Mouse (Mus musculus): ENCODE results near the gene Uqcrq. TPM values are rescaled to one million over a fixed set of nuclear protein-coding genes. Genes with fewer than 3 reads are reported as not detected.
A peak's percentile ranks its signal among the peaks of the same experiment; 100 is the strongest.

Gene Uqcrq
- polyA plus RNA-seq, 1 experiment from 2014 or later: 819 TPM

DNA sequence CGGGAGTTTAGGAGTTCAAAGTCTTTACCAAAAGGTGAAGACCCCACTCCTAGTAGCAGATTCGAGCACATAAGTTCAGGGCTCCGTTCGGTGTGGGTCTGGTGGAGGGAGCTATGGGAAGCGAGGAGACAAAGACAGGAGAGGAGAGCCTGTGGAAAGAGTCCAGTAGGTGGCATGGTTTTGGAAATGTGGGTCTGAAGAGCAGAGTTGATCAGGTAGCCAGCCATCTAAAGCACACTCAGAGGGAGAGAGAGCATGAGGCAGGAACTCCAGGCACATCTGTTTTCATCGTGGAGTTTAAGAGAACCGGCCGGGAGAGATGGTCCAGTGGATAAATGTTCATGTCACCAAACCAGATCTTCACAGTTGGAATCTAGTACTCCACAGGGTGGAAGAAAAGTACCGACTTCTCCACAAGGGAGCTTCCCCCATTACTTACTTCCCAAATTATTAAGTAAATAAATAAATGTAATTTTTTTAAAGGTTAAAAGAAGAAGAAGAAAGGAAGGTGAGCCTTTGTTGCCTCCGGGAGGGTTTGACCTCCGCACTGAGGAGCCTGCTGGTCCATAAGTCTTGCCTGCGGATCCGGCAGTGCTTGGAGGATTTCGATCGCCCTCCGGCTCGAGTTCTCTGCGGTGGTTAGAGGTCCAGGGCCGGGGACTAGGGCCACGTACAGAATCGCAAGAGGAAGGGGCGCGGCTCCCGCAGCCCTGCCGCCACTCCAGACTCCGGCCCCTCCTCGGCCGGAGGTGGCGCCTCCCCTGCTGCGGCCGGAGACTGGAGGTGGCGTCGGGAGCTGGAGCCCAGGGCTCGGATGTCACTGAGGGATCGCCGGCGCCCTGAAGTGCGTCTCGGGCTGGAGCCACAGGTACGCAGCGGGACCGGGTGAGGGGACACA lies 26.1 kb upstream of the Uqcrq start, which contains the start of the genes Gm10447 and Shroom1:
Gm10447 (minus strand) TSS at position 637 of the 898 bp plus-strand sequence.
Shroom1 (plus strand) TSS at position 732 of the 898 bp plus-strand sequence.
- peaks cover 28% of the 10 kb centered on the region for H3K27me3 ChIP-seq (replicated peaks; ENCODE audit: control insufficient read depth, insufficient read depth, low read length)
- WGBS: 3% methylated on average over 41 of the region's 42 CpGs
- peak; percentile 31 for DNase-seq (ENCODE audit: low spot score)

DNA sequence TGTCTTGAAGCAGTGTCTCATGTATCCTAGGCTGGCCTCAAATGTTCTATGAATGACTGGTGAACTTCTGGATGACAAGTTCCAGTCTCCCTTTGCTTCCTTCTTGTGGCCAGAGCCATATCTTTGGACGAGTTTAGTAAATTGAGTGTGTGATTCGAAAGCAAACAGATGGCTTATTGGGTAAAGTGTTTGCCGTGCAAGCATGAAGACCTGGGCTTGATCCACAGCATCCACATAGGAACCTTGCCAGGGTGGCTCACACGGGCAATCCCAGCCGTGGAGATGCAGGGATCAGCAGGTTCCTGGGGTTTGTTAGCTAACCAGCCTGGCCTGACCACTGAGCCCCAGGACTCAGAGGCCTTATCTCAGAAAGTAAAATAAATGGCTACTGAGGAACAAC lies 22.4 kb upstream of the Uqcrq start:
- Histone ChIP-seq H3K4me2 (ENCODE audit: low read length) (no peak overlapping the region), H3K27me3 (replicated peaks; ENCODE audit: control insufficient read depth, insufficient read depth, low read length) (peaks cover 17% of the 10 kb centered on the region), H3K9ac (ENCODE audit: low read length) (no peak overlapping the region), H3K36me3 (ENCODE audit: control insufficient read depth, insufficient read depth, low read length) (no peaks in the 10 kb centered on the region), H3K9me3 (replicated peaks; ENCODE audit: control insufficient read depth, low read length) (no peaks in the 10 kb centered on the region), H3K27ac (ENCODE audit: low read depth, low read length) (no peak overlapping the region), H3K4me1 (ENCODE audit: control insufficient read depth, insufficient read depth, low read length) (no peaks in the 10 kb centered on the region), H3K4me3 (ENCODE audit: low read depth, low read length) (no peak overlapping the region)
- DNase-seq (ENCODE audit: low spot score) (no peak), ATAC-seq (no peak)
- 86% methylated on average over 5 of the region's 5 CpGs for WGBS

More for the DNA sequence above, 26.1 kb upstream of the Uqcrq start, which contains the start of the genes Gm10447 and Shroom1:
- peak; percentile 50; the same call in 1 of the 2 replicates for ATAC-seq
- peak within 1 kb of the TSS; percentile 39 for H3K4me3 ChIP-seq (ENCODE audit: low read depth, low read length)
- H3K36me3 ChIP-seq (ENCODE audit: control insufficient read depth, insufficient read depth, low read length): no peaks in the 10 kb centered on the region
- H3K9me3 ChIP-seq (replicated peaks; ENCODE audit: control insufficient read depth, low read length): no peaks in the 10 kb centered on the region
- H3K27ac ChIP-seq (ENCODE audit: low read depth, low read length): no peak within 1 kb of the TSS
- peak within 1 kb of the TSS; percentile 58 for H3K9ac ChIP-seq (ENCODE audit: low read length)
- H3K4me1 ChIP-seq (ENCODE audit: control insufficient read depth, insufficient read depth, low read length): no peaks in the 10 kb centered on the region
- peak within 1 kb of the TSS; percentile 78 for H3K4me2 ChIP-seq (ENCODE audit: low read length)

DNA sequence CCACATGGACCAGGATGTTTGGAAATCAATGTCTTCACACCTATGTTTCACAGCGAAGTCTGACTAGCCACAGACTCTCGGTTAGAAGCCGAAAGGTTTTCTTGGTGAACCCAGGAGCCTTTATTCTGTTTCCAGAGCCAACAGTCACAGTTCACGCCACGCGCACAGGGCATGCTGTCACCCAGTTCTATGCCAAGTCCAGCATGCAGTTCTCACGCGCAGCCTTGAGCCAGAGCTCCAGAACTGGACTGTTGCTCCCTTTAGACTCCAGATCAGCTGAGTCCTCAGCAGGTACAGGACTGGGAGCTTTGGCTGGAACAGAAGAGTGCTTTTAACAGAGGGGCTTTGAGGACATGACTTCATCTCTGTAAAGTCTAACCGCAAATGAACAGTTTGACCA lies 21.8 kb upstream of the Uqcrq start:
- DNase-seq (ENCODE audit: low spot score) (no peak), ATAC-seq (no peak)
- no peak overlapping the region for H3K9ac ChIP-seq (ENCODE audit: low read length)
- no peak overlapping the region for H3K4me3 ChIP-seq (ENCODE audit: low read depth, low read length)
- no peak overlapping the region for H3K27ac ChIP-seq (ENCODE audit: low read depth, low read length)
- WGBS: 94% methylated on average over 9 of the region's 9 CpGs
- H3K36me3 ChIP-seq (ENCODE audit: control insufficient read depth, insufficient read depth, low read length): no peaks in the 10 kb centered on the region
- H3K9me3 ChIP-seq (replicated peaks; ENCODE audit: control insufficient read depth, low read length): no peaks in the 10 kb centered on the region
- no peak overlapping the region for H3K4me2 ChIP-seq (ENCODE audit: low read length)
- no peaks in the 10 kb centered on the region for H3K4me1 ChIP-seq (ENCODE audit: control insufficient read depth, insufficient read depth, low read length)
- peaks cover 10% of the 10 kb centered on the region for H3K27me3 ChIP-seq (replicated peaks; ENCODE audit: control insufficient read depth, insufficient read depth, low read length)

DNA sequence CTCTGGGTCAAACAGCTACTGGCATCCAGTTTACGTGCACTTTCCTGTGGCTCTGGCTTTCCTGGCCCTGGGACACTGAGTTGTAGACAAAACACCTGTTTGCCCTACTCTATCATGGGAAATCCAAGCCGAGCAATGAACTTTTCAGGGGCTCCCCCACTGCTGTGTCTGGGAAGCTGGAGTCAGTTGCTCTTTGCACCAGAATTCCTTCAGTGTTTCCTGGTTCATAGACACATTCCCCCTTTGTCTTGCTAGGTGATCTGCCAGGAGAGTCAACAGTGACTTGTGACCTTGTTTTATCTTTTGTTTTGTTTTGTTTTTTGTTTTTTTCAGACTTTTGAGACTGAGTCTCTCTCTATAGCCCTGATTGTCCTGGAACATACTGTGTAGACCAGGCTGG lies 20.7 kb upstream of the Uqcrq start:
- no peaks in the 10 kb centered on the region for H3K36me3 ChIP-seq (ENCODE audit: control insufficient read depth, insufficient read depth, low read length)
- no peaks in the 10 kb centered on the region for H3K9me3 ChIP-seq (replicated peaks; ENCODE audit: control insufficient read depth, low read length)
- no peak overlapping the region for H3K9ac ChIP-seq (ENCODE audit: low read length)
- H3K27ac ChIP-seq (ENCODE audit: low read depth, low read length): no peak overlapping the region
- peaks cover 2% of the 10 kb centered on the region; the same call in 1 of the 2 replicates for H3K27me3 ChIP-seq (replicated peaks; ENCODE audit: control insufficient read depth, insufficient read depth, low read length)
- DNase-seq (ENCODE audit: low spot score): no peak
- WGBS: 88% methylated on average over 2 of the region's 2 CpGs
- H3K4me2 ChIP-seq (ENCODE audit: low read length): no peak overlapping the region
- no peak for ATAC-seq
- H3K4me3 ChIP-seq (ENCODE audit: low read depth, low read length): no peak overlapping the region
- H3K4me1 ChIP-seq (ENCODE audit: control insufficient read depth, insufficient read depth, low read length): no peaks in the 10 kb centered on the region

DNA sequence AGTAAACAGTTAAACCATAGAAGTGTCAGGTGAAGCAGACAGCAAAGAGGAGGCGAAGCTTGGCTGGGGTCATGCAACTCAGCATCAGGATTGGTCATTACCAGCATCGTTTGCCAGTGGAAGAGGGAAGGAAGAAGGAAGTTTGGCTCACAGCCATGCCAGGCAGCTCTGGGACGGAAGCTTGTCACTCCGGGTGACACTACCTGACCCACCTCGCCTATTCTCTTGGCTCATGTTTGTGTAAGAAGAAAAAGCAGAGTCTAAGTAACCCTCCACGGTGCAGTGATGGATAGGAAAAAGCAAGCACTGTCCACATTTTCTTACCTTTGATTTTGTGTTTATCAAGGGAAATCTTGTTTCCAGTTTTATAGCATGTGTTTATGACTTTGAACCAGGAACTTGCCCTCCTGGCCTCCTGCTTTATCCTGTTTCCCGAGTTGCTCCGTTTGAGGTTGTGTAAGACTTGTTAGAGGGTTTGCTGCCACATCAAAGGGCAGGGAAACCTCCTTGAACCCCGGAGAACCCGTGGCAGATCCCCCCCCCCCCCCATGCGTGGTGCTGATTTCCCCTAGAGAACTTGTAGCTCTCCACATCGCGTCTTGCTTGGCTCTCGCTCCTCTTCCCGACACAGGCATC lies 19.6 kb upstream of the Uqcrq start:
- DNase-seq (ENCODE audit: low spot score): no peak
- ATAC-seq: no peak
- no peaks in the 10 kb centered on the region for H3K36me3 ChIP-seq (ENCODE audit: control insufficient read depth, insufficient read depth, low read length)
- 67% methylated on average over 15 of the region's 15 CpGs for WGBS
- no peaks in the 10 kb centered on the region for H3K27me3 ChIP-seq (replicated peaks; ENCODE audit: control insufficient read depth, insufficient read depth, low read length)
- H3K9ac ChIP-seq (ENCODE audit: low read length): no peak overlapping the region
- no peak overlapping the region for H3K4me3 ChIP-seq (ENCODE audit: low read depth, low read length)
- no peak overlapping the region for H3K4me2 ChIP-seq (ENCODE audit: low read length)
- H3K4me1 ChIP-seq (ENCODE audit: control insufficient read depth, insufficient read depth, low read length): no peaks in the 10 kb centered on the region
- H3K9me3 ChIP-seq (replicated peaks; ENCODE audit: control insufficient read depth, low read length): no peaks in the 10 kb centered on the region
- H3K27ac ChIP-seq (ENCODE audit: low read depth, low read length): no peak overlapping the region

DNA sequence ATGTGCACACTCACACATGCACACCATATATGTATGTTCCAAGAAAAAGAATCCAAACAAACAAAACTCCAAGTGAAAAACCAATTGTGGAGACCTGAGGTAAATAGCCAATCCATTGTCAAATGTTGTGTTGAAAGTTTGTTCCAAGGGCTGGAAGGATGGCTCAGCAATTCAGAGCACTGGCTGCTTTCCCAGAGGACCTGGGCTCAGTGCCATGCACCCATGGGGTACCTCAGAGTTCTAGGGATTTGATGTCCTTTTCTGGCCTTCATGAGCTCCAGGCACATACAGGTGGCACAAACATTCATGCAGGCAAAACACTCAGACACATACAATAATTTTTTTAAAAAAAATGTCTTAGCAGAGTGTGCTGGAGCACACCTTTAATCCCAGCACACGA lies 17.9 kb upstream of the Uqcrq start:
- Histone ChIP-seq H3K27ac (ENCODE audit: low read depth, low read length) (no peak overlapping the region), H3K36me3 (ENCODE audit: control insufficient read depth, insufficient read depth, low read length) (no peaks in the 10 kb centered on the region), H3K4me3 (ENCODE audit: low read depth, low read length) (no peak overlapping the region), H3K27me3 (replicated peaks; ENCODE audit: control insufficient read depth, insufficient read depth, low read length) (no peaks in the 10 kb centered on the region), H3K9ac (ENCODE audit: low read length) (no peak overlapping the region), H3K4me1 (ENCODE audit: control insufficient read depth, insufficient read depth, low read length) (no peaks in the 10 kb centered on the region), H3K4me2 (ENCODE audit: low read length) (no peak overlapping the region), H3K9me3 (replicated peaks; ENCODE audit: control insufficient read depth, low read length) (no peaks in the 10 kb centered on the region)
- DNase-seq (ENCODE audit: low spot score) (no peak), ATAC-seq (no peak)
- WGBS: 83% methylated on average over 1 of the region's 1 CpGs

DNA sequence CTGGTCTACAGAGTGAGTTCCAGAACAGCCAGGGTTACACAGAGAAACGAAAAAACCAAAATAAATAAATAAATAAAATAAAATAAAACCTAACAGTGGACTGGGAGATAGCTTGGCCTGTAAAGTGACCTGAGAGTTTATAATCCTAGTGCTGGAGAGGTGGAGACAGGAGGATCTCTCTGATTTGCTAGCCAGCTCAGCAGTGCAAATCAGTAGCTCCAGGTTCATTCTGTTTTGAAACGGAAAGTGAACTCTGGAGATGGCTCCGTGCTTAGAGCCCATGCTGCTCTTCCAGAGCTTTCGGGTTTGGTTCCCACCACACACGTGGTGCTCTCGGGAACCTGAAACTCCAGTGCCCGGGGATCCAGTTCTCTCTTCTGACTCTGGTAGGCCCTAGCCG lies 17.4 kb upstream of the Uqcrq start:
- Histone ChIP-seq H3K27ac (ENCODE audit: low read depth, low read length) (no peak overlapping the region), H3K9me3 (replicated peaks; ENCODE audit: control insufficient read depth, low read length) (no peaks in the 10 kb centered on the region), H3K4me3 (ENCODE audit: low read depth, low read length) (no peak overlapping the region), H3K4me2 (ENCODE audit: low read length) (no peak overlapping the region), H3K27me3 (replicated peaks; ENCODE audit: control insufficient read depth, insufficient read depth, low read length) (no peaks in the 10 kb centered on the region), H3K36me3 (ENCODE audit: control insufficient read depth, insufficient read depth, low read length) (no peaks in the 10 kb centered on the region), H3K9ac (ENCODE audit: low read length) (no peak overlapping the region), H3K4me1 (ENCODE audit: control insufficient read depth, insufficient read depth, low read length) (no peaks in the 10 kb centered on the region)
- ATAC-seq (no peak), DNase-seq (ENCODE audit: low spot score) (no peak)
- 85% methylated on average over 8 of the region's 8 CpGs for WGBS

DNA sequence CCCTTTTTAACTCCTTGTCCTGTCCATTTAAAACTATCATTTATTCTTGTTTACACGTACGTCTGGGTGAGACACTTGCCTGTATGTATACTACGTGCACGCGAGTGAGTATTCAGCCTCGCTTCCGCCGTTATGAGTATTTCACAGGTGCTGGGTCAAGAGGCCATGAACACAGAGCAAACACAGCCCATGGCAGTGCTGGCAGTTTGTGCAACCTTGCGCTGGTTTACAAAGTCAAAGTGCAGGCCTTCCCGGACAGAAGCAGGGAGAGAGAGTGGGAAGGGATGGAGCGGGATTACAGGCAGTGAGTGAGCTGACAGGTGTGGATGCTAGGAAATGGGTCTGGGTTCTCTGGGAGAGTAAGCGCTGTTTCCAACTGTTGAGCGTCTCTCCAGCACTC lies 15.6 kb upstream of the Uqcrq start:
- no peaks in the 10 kb centered on the region for H3K27me3 ChIP-seq (replicated peaks; ENCODE audit: control insufficient read depth, insufficient read depth, low read length)
- ATAC-seq (no peak), DNase-seq (ENCODE audit: low spot score) (no peak)
- no peaks in the 10 kb centered on the region for H3K9me3 ChIP-seq (replicated peaks; ENCODE audit: control insufficient read depth, low read length)
- no peaks in the 10 kb centered on the region for H3K4me1 ChIP-seq (ENCODE audit: control insufficient read depth, insufficient read depth, low read length)
- no peak overlapping the region for H3K9ac ChIP-seq (ENCODE audit: low read length)
- no peak overlapping the region for H3K27ac ChIP-seq (ENCODE audit: low read depth, low read length)
- H3K4me3 ChIP-seq (ENCODE audit: low read depth, low read length): no peak overlapping the region
- H3K4me2 ChIP-seq (ENCODE audit: low read length): no peak overlapping the region
- H3K36me3 ChIP-seq (ENCODE audit: control insufficient read depth, insufficient read depth, low read length): no peaks in the 10 kb centered on the region
- 91% methylated on average over 13 of the region's 13 CpGs for WGBS

DNA sequence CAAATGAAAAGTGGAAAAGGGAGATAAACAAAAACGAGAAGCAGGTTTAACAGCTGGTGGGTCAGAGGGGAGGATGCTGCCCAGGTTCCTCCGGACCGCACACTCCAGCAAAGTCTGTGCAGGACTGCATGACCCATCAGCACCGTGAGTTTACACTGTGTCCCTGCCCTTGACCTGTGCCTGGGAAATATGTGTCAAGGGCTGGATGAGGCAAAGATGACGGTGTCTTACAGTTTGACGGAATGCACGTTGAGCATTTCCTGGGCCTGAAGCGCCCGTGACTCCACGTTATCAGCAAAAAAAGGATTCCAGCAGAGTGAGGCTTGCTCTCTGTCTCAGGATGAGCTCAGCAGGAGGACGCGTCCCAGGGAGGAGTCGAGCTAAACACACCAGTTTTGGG lies 14.9 kb upstream of the Uqcrq start:
- no peak overlapping the region for H3K9ac ChIP-seq (ENCODE audit: low read length)
- no peaks in the 10 kb centered on the region for H3K36me3 ChIP-seq (ENCODE audit: control insufficient read depth, insufficient read depth, low read length)
- H3K4me1 ChIP-seq (ENCODE audit: control insufficient read depth, insufficient read depth, low read length): no peaks in the 10 kb centered on the region
- ATAC-seq (no peak), DNase-seq (ENCODE audit: low spot score) (no peak)
- WGBS: 61% methylated on average over 13 of the region's 13 CpGs
- no peak overlapping the region for H3K27ac ChIP-seq (ENCODE audit: low read depth, low read length)
- no peak overlapping the region for H3K4me2 ChIP-seq (ENCODE audit: low read length)
- no peaks in the 10 kb centered on the region for H3K27me3 ChIP-seq (replicated peaks; ENCODE audit: control insufficient read depth, insufficient read depth, low read length)
- H3K4me3 ChIP-seq (ENCODE audit: low read depth, low read length): no peak overlapping the region
- no peaks in the 10 kb centered on the region for H3K9me3 ChIP-seq (replicated peaks; ENCODE audit: control insufficient read depth, low read length)
